ENCODE assay signal across 17 mouse cellular contexts in the genomic region with DNA sequence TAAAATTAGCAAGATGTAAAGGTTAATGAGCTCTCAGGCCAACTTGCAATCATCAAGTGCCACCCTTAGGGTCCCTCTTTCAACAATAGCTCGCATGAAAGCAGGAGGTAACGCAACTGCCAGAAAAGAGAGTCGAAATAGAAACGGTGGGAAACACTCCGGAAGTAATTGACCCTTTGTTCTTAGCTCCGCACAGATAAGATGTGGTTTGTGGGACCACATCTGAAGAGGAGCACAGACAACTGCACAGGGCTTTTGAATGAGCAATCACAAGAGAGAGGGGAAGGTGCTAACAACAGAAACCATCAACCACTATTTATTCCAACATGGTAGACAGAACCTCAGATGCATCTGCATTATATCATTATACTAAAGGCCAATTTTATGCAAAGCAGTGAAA.
"Had no signal": no experiment of that assay in that cellular context is flagged by ENCODE, and none has a peak within 500 bp of the region (broad histone marks: within the 10 kb centered on the region; RNA-seq: fewer than 3 reads in every experiment).

No protein-coding gene starts in this region.

- H3K9me3 ChIP-seq: limb, embryonic 12.5 days; liver, embryonic 13.5 days; lung, embryonic 15.5 days; midbrain, embryonic 12.5 days had no signal

- H3K27me3 ChIP-seq: limb, embryonic 12.5 days; liver, embryonic 13.5 days; lung, embryonic 15.5 days had no signal

- H3K4me3 ChIP-seq: limb, embryonic 12.5 days; liver, embryonic 13.5 days; lung, embryonic 15.5 days; megakaryocyte, embryonic 14.5 days; midbrain, embryonic 12.5 days had no signal

- H3K36me3 ChIP-seq: limb, embryonic 12.5 days; liver, embryonic 13.5 days; lung, embryonic 15.5 days; midbrain, embryonic 12.5 days had no signal

- H3K27ac ChIP-seq: limb, embryonic 12.5 days; liver, embryonic 13.5 days; lung, embryonic 15.5 days; macrophage; midbrain, embryonic 12.5 days had no signal

- H3K9ac ChIP-seq: limb, embryonic 12.5 days; liver, embryonic 13.5 days; liver, postnatal 0 days; lung, embryonic 15.5 days; midbrain, embryonic 12.5 days had no signal

- ATAC-seq: intestine, postnatal 0 days; liver, postnatal 0 days; midbrain, embryonic 16.5 days had no signal

- DNase-seq: kidney, adult 8-10 months; kidney, postnatal 25 days; layer of hippocampus, adult 9-11 months; layer of hippocampus, postnatal 36 days; liver; liver, embryonic 13.5 days; liver, postnatal 0 days; lung, postnatal 14 days; right cerebral cortex, adult 18-20 months; right cerebral cortex, postnatal 25 days had no signal

- H3K4me1 ChIP-seq: limb, embryonic 12.5 days; liver, embryonic 13.5 days; megakaryocyte, embryonic 14.5 days had no signal

- H3K4me2 ChIP-seq: limb, embryonic 12.5 days; liver, embryonic 13.5 days; lung, embryonic 15.5 days; midbrain, embryonic 12.5 days had no signal
